Mouse (Mus musculus) kidney, postnatal 25 days (tissue): ENCODE results near the gene Svbp.

Experiments used
- DNase-seq, 2 experiments: peaks; one replicate each; pipeline ENCODE4 v3.0.0; 2021; ENCODE audit warnings: mixed read lengths in 2 of 2

Svbp gene

DNA sequence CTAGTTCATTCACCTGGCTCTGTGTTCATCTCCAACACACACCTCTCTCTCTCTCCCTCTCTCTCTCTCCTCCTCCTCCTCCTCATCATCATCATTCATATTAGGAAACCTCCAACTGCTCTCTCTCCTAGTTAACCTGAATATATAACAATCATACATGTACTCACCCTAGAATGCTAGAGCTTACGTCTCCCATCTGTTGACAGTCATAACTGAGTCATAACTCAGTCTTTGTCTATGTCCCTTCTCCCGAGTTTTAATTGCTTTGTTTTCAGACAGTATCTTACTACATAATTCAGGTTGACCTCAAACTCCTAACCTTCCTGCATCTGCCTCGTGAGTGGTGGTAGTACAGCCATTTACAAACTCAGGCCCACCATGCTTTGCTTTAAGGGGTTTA is 3.8 kb upstream of the Svbp start:
- DNase-seq, result no peak

DNA sequence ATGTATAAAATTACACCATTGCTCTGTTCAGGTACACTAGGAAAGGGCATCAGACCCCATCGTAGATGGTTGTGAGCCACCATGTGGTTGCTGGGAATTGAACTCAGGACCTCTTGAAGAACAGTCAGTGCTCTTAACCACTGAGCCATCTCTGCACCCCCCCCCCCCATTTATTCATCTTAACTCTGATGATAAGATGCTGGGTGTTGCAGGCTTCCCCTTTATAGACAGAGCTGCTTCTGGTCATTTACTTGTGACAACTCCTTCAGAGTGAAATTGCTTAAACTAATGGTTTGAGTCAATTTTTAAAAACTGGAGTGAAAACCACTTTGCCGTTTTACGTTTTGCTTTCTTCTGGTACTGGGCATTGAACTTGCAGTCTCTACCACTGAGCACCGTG is 2.3 kb upstream of the Svbp start:
- no peak for DNase-seq

DNA sequence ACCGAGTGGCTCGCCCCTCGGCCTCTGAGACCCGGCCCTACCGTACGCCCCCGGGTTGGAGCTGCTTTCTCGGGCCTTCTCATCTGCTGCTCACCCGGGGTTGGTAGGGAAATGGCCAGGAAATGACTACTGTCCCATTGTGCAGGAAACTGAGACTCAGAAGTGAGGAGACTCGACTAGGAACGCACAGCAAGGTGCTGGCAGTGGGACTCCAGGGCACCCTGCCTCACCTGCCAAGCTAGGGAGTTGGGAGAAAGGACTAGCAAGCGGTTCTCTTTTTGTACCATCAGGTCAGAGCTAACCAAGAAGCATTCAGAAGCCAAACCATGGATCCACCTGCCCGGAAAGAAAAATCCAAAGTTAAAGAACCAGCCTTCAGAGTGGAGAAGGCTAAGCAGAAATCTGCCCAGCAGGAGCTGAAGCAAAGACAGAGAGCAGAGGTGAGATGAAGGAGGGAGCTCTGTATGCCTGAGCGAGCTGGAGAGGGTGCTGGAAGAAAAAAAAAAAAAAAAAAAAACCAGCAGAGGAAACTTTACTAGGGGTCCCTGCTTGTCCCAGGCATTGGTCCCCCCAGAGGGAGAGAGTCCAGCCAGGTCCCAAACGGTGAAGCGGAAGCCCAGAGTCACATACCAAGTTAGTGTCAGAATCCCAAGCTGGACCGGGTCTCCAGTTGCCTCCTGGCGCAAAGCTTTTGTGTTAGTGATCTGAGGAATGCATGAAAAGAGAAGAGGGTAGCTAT is 645 bp downstream of the Svbp start:
- peak in 1 of 2 experiments; percentile 10 for DNase-seq

DNA sequence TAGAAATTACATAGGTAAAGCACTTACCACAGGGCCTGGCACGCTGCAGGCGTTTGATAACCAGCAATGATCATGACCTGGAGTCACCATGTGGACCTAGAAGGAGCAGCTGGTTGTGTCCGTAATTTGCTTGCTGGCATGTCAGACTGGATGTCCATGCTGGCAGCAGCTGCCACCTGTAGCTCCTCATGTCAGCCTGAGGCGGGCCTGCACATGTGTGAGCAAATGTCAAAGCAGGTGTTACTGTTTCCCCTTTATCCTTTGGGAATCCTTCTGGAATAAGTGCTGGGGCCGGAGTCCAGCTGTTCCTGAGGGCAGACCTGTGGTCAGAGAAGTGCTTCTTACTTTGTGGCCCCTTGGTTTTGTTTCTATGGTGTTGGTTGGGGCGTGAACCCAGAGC is 3.0 kb downstream of the Svbp start:
- DNase-seq, result no peak

DNA sequence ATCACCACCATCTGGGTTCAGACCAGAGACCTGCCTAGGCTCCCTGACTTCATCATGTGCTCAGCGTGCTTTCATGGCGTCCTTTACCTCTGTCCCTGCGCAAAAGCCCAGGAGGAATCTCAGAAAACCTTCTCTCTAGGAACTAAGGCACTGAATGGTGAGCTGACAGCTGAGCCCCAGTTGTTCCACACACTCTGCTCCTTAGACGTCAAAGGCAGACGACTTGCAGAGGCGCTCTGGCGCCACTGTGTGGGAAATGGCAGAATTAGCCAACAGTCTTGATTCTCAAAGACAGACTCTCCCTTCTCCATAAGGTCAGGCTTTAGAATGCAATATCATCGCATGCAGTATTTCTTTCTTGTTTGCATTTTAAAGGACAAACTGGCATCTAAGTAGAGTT is 9.6 kb downstream of the Svbp start:
- DNase-seq, result peak; percentile 70 to 82

DNA sequence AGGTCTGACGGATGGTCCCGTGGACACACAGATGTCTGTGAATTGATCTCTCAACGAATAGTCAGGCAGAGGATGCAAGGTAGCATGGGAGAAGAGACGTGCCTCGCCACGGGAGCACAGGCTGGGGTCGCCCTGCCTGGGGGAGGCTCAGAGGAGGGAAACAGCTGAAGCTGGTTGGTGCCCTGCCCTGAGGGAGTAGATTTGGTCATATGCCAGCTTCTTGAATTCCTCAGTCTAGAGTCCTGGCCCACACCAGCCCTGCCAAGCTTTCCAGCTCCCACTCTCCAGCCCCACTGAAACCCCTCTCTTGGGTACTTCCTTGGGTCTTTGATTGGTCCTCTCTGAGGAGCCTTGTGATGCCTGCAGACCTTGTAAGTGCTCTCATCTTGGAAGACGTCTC is 21.6 kb downstream of the Svbp start:
- DNase-seq, result no peak

DNA sequence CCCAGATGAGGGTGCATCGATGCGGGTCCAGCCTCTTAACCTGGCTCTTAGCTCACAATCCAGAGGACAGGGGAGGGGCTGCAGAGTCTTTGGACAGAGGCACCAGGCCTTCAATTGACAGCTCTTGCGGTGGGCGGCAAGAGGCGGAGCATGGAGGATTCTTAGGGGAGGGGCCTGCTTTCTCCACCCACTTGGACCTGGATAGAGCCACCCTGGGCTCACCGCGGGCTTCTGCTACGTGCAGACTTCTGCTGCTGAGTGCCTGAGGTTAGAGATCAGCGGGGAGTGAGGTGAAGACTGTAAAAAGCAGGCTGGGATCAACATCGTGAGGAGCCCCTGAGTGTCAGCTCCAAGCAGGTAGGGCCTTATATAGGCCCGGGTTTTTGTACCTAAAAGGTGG is 23.1 kb downstream of the Svbp start, which contains the start of gene Tmem269:
TSS of gene Tmem269 (minus strand) at position 49 of the 400 bp plus-strand sequence.
- peak in 1 of 2 experiments; percentile 39 for DNase-seq

DNA sequence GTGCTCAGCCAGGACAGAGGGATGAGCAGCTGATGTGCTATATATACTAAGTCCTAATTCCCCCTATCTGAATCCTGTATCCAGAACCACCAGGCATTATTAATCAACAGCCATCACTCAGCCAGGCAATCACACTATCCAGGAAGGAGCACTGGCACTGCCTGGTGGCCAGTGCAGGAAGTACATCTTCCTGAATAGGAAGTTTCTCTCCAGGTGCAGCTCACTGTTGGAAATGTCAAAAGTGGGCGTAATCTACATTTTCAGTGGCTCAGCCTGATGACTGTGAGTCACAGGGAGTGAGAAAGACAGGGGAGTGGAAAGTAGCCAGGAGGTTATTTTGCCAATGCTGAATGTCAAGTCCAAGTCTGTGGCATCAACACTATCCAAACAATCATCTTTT is 28.6 kb downstream of the Svbp start:
- peak; percentile 45 to 46 for DNase-seq

DNA sequence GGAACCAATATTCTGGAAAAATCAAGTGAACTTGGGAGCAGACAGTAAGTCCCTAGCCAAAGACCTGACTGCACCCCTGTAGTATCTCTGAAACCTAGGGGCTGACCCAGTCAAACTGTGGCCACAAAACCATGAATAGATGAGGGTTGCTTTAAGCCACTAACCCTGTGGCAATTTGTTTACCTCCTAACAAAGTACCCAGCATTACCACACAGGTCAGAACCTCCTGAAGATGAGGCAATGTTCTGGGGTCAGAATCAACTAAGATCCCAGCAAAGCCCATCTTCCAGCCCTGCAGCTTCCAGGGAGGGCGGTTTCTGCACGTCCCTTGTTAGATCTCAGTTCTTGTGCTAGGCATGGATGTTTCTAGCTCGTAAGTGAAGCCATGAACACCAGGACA is 29.4 kb downstream of the Svbp start:
- DNase-seq, result no peak

DNA sequence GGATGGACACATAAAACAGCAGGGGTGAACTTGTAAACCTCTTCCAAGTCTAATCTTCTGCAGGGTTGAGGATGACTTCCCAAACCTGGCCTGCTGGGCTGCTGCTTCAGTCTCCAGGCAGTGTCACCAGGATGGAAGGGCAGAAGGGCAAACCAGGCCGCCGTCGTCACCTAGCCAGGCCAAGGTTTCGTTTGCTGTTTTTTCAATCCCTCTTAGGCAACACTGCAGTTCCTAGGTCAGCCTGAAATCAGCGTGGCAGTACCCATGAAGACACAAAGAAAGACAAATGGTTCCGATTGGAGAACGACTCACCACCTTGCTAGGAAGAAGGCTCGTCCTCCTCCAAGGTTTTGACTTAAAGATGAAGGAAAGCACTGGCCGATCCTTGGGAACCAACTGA is 30.6 kb downstream of the Svbp start:
- DNase-seq, result no peak

DNA sequence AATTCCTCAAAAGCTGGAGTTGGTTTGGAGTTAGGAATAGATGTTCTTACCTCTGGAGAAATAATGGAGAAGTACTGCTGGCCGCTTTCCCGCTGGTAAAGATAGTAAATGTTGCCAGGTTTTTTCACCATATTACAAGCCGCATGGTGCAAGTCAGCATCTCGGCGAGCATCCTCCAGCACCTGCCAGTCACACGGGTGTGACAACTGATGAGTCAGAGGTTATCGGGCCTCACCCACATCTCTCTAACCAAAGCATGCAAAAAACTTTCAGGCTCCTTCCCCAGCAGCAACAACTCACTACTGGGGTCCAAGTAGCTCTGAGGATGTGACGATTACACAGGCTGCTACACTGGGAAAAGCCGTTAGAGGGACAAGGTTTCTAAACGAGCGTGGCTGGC is 31.6 kb downstream of the Svbp start:
- no peak for DNase-seq

DNA sequence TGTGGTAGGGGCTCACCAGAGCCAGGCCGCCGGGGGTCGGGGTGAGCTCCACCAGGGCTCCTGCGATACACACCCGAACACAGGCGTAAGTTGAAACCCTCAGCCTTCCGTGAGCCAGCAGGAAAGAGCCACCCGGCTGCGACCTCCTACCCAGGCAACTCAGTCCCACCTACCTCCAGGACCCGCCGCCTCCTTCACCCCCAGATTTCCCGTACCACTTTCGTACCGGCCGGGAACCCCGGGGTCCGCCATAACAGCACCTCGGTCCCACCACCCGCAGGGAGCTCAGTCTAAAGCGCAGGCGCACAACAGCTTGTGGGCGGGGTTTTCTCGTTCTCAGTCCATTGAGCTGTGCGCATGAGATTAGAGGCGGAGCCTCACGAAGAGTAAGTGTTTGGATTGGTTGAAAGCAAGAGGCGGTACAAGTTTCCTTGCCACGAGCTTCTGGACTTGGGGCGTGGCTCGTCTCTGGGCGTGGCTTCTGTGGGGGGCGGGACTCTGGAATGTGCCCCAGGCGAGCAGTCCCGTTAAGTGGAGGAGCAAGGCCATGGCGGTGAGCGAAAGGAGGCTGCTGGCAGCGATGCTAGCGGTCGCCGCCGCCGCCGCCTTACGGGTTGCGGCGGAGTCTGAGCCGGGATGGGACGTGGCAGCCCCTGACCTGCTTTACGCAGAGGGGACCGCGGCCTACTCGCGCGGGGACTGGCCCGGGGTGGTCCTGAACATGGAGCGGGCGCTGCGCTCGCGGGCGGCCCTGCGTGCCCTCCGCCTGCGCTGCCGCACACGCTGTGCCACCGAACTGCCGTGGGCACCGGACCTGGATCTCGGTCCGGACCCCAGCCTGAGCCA is 37.5 kb downstream of the Svbp start, which contains the start of the genes AU022252 and P3h1:
TSS of gene AU022252 (minus strand) at position 303 of the 846 bp plus-strand sequence.
TSS of gene P3h1 (plus strand) at position 506 of the 846 bp plus-strand sequence.
- DNase-seq, result peak; percentile 99 to 100

DNA sequence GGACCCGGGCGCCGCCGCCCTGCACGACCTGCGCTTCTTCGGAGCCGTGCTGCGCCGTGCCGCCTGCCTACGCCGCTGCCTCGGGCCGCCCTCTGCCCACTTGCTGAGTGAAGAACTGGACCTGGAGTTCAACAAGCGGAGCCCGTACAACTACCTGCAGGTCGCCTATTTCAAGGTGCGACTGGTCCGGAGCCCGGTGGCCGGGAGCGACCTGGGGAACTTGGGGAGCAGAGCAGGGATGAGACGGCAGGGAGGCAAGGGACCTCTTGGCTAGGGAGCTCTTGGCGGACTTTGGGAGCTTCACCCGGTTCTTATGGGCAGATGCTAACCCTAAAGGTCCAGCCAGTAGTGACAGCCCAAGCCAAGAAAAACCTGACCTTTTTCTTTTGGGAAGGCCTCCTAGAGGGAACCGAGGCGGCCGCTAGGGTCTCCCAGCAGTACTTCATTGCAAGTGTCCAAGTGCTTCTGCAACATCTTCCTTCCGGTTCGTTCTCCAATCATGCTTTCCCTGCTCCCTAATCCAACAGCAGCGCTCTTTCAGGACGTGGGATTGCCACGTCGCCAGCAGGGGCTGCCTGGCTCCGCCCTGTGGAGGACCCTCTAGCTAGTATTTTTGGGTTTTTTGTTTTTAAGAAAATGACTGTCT is 38.3 kb downstream of the Svbp start:
- DNase-seq, result peak; percentile 35 to 69

DNA sequence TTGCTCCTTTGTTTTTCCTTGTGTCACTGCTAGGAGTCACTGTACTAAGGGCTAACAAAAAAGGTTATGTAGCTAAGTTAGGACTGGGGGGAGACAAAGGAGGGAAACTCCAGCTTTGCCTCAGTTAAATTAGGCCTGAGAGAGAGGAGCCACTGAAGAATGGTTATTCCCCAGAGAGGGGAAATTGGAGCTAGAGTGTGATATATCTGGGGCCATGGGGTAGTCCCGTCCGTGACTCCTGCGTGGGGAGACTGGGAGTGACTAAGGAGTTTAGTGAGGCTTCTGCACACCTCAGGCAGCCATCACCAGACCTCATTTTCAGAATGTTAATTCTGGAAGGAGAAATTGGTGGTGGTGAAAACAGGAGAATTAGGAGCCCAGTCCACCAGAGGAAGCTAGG is 39.2 kb downstream of the Svbp start:
- DNase-seq, result no peak

DNA sequence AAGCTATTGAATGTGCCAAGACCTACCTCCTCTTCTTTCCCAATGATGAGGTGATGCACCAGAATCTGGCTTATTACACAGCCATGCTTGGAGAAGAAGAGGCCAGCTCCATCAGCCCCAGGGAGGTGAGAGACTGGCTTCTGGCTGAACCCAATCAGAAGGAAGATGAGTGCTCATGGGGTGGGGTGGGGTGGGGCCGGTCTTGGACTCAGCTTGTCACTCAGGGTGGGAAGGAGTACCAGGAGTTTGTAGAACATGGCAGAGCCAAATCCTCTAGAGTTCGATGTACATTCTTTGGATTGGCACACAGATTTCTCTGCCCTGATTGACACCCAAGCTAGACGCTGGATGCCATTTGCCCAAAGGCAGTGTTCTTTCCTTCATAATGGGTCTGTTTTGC is 43.6 kb downstream of the Svbp start:
- DNase-seq, result no peak

DNA sequence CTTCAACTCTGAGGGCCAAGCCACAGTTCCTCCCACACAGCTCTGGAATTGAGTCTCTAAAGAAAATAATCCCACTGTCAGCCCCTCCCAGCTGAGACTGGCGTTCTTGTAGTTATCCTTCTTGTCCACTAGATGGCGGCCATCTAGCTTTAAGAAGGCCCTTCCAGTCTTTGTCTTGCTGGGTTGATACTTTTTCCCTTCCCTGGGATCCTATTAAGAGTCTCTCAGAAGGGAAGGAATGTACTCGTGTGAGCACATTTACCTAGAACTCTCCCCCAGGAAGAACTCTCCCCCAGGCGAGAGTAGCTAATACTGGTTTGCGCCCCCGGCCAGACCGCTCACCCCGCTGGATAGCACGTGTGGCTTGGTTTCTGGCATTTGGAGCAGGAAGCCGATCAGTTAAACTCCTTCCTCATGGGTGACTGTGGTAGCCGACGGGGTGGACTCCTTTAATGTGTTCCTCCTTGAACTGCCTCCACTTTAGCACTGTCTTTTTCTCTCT is 44.1 kb downstream of the Svbp start:
- DNase-seq, result peak in 1 of 2 experiments; percentile 48

DNA sequence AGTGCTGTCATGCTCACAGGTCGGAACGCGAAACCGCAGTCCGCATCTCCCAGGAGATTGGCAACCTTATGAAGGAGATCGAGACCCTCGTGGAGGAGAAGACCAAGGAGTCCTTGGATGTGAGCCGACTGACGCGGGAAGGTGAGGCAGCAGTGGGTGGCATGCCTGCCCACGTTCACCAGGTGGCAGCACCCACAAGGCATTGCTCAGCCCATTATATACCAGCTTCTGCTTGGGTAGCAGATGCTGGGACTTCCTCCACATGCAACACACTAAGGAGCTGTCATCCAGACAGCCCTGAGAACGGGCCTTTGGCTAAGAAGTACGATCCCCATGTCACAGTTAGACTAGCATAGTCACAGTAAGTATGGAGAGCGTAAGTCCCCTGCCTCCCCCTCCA is 46.6 kb downstream of the Svbp start:
- peak; percentile 51 to 52 for DNase-seq

DNA sequence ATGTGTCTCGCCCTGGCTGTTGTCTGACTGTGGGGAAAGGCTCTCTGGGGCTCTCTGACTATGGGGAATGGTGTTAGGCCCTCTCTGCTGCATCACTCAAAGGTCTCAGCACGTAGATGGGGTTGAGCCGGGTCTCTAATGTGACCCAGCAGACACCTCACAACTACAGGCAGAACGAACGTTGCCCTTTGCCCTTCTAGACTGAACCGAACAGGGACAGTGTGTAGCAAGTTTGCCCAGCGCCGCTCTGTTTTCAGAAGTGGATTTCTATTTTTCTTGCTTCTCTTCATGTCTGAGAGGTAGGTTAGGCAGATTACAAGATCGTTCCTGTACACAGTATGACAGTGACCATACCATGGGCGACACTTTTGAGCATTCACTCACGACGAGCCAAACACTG is 47.5 kb downstream of the Svbp start:
- peak in 1 of 2 experiments; percentile 42 for DNase-seq

DNA sequence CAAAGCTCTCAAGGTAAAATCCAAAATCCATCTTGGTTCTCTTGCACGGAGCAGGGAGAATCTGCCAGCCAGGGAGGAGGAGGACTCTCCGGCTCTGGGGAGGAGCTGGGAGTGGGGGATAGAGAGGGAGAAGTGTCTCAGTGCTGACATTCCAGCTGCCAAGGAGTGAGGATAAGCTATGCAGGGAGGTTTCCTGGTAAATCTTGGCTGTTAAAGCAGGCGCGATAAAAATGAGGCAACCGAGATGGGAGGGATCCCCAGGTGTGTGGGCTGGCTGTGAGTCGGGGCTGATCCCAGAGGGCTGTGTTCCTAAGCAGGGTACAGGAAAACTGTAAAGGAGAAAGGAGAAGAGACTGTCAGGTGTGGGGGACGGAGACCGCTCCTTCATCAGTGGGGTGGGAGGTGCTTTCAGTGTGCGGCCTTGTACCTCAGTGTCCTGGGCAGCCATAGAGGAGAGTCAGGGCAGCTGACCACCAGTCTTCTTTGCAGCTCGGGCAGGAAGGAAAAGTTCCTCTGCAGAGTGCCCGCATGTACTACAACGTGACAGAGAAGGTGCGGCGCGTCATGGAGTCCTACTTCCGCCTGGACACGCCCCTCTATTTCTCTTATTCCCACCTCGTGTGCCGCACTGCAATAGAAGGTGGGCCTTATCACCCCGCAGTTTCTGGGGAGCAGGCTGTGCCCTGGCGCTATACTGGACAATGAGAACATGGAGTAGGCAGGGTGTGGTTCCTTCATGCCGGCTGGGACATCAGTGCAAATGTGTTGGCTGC is 49.5 kb downstream of the Svbp start:
- no peak for DNase-seq

DNA sequence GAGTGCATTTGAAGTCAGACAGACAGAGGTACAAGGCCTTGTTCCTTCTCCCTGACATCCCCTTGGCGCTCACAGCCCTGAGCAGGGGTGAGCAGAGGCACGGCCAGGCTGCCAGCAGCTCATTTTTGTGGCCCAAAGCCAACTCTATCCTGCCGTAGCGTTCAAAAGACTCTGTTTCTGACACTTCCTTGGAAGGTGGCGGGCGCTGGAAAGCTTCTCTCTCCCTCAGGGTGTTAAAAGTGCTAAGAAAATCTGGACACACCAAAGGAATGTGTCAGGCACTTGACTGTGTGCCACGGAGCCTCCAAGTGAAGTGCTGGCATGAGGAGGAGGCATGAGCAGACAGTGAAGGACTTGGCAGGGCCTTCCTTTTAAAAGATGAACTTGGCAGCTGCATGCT is 50.5 kb downstream of the Svbp start:
- peak; percentile 29 to 51 for DNase-seq

DNA sequence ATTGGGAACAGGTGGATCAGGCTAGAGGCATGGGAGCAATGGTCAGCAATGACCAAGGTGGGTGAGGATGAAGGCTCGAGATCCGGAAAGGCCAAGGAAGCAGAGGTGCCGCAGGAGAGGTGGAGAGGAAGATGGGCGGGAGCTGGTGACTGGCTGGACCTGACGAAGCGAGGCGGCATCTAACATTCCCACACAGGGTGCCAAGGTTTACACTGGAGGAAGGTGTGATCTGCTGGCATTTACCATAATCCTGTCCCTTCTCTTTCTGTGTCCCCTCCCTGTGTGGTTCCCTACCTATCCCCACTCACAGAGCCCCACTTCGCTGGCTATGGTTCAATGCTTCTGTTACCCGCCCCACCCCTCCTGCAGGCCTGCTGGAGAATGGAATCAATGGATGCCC is 50.9 kb downstream of the Svbp start:
- no peak for DNase-seq

DNA sequence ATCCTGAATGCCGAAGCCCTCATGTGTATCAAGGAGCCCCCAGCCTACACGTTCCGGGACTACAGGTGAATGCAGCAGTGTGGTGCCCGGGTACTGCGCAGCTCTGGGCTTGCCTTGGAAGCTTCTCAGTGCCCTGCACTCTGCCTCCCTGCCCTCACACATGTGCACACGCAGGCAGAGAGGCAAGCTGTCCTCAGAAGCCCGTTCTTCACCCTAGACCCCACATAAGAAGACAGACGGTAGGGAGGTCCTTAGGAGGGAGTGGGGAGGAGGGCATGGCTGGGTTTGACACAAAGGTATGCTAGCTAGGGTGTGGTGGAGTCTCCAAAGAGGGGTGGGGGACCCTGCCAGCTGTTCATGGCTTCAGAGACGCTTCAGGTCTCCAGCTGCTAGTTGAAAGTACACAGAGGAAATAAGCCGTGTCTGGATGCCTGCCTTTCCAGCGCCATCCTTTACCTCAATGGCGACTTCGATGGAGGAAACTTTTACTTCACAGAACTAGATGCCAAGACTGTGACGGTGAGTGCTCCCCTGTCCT is 51.7 kb downstream of the Svbp start:
- no peak for DNase-seq
